Mouse (Mus musculus) midbrain, embryonic 12.5 days (tissue): Measurements from ENCODE around the gene Scrg1. TPM values are rescaled to one million over a fixed set of nuclear protein-coding genes. Genes with fewer than 3 reads are reported as not detected.
A peak's percentile ranks its signal among the peaks of the same experiment; 100 is the strongest.

Experiments
- ATAC-seq: fragments of 200-750 bp; cut with Nextera tagmentation; 2 replicates; pipeline ENCODE4 v1.8.0; 2017; ENCODE audit warnings: low read depth, moderate TSS enrichment, moderate library complexity; ENCODE audit not compliant: low FRiP score
- H3K27ac ChIP-seq: fragments of 300-500 bp; sonication (generic); replicated peaks from 2 replicates; pipeline ENCODE4 v1.5.1; 2016; ENCODE audit warnings: mild to moderate bottlenecking
- H3K27me3 ChIP-seq: fragments of 300-500 bp; sonication (generic); 2 replicates; pipeline ENCODE4 v1.6.1; 2016; ENCODE audit warnings: mild to moderate bottlenecking
- H3K36me3 ChIP-seq: fragments of 300-500 bp; sonication (generic); 2 replicates; pipeline ENCODE4 v1.6.1; 2016
- H3K4me1 ChIP-seq: fragments of 300-500 bp; sonication (generic); 2 replicates; pipeline ENCODE4 v1.6.1; 2016
- H3K4me2 ChIP-seq: fragments of 300-500 bp; sonication (generic); replicated peaks from 2 replicates; pipeline ENCODE4 v1.6.1; 2016; ENCODE audit warnings: mild to moderate bottlenecking, moderate library complexity
- H3K4me3 ChIP-seq: fragments of 300-500 bp; sonication (generic); 2 replicates; pipeline ENCODE4 v1.5.1; 2016; ENCODE audit warnings: mild to moderate bottlenecking
- H3K9ac ChIP-seq: fragments of 300-500 bp; sonication (generic); replicated peaks from 2 replicates; pipeline ENCODE4 v1.6.1; 2016; ENCODE audit warnings: mild to moderate bottlenecking, moderate library complexity
- H3K9me3 ChIP-seq: fragments of 300-500 bp; sonication (generic); 2 replicates; pipeline ENCODE4 v1.6.1; 2016; ENCODE audit warnings: mild to moderate bottlenecking
- WGBS: fragments of 180-500 bp; shearing (Covaris S2); methylation state at CpG from one replicate; pipeline ENCODE4 v1.1.7; 2016; 5-methylcytosine and 5-hydroxymethylcytosine counted together
- polyA plus RNA-seq: library from polyadenylated mRNA; unstranded; fragments of >200 nt; fragmentation: Nextera tagmentation; extraction: Ambion mirVana; gene quantifications from 2 replicates; pipeline ENCODE4 v1.2.1, GENCODE M21; 2016

Gene Scrg1
- polyA plus RNA-seq, 1 experiment from 2014 or later = not detected

GRCm38 (mm10) chr8:57457942-57458341 lies 2.2 kb downstream of the Scrg1 start:
- Histone ChIP-seq H3K36me3 (no peaks in the 10 kb centered on the region), H3K9ac (no peak overlapping the region), H3K27ac (no peak overlapping the region), H3K4me3 (no peak overlapping the region), H3K27me3 (no peaks in the 10 kb centered on the region), H3K4me2 (no peak overlapping the region), H3K9me3 (no peaks in the 10 kb centered on the region), H3K4me1 (no peaks in the 10 kb centered on the region)
- no peak for ATAC-seq
- WGBS = 82% methylated on average over 3 of the region's 3 CpGs

GRCm38 (mm10) chr8:57462839-57463238 lies 7.1 kb downstream of the Scrg1 start:
- Histone ChIP-seq H3K4me3 (no peak overlapping the region), H3K4me2 (no peak overlapping the region), H3K4me1 (no peaks in the 10 kb centered on the region), H3K27ac (no peak overlapping the region), H3K9ac (no peak overlapping the region), H3K36me3 (no peaks in the 10 kb centered on the region), H3K27me3 (no peaks in the 10 kb centered on the region), H3K9me3 (no peaks in the 10 kb centered on the region)
- no peak for ATAC-seq
- 51% methylated on average over 1 of the region's 1 CpGs for WGBS

GRCm38 (mm10) chr8:57463757-57464156 lies 8.0 kb downstream of the Scrg1 start:
- H3K4me3 ChIP-seq = no peak overlapping the region
- WGBS = 93% methylated on average over 3 of the region's 3 CpGs
- ATAC-seq = no peak
- no peaks in the 10 kb centered on the region for H3K36me3 ChIP-seq
- no peak overlapping the region for H3K9ac ChIP-seq
- no peaks in the 10 kb centered on the region for H3K4me1 ChIP-seq
- no peak overlapping the region for H3K4me2 ChIP-seq
- H3K27me3 ChIP-seq = no peaks in the 10 kb centered on the region
- no peak overlapping the region for H3K27ac ChIP-seq
- H3K9me3 ChIP-seq = no peaks in the 10 kb centered on the region

- ATAC-seq = no peak
- Histone ChIP-seq H3K27ac (no peak overlapping the region), H3K27me3 (no peaks in the 10 kb centered on the region), H3K4me1 (no peaks in the 10 kb centered on the region), H3K4me2 (no peak overlapping the region), H3K9me3 (no peaks in the 10 kb centered on the region), H3K4me3 (no peak overlapping the region), H3K36me3 (no peaks in the 10 kb centered on the region), H3K9ac (no peak overlapping the region)
- 56% methylated on average over 5 of the region's 5 CpGs for WGBS
Measured at GRCm38 (mm10) chr8:57468624-57469023, 12.9 kb downstream of the Scrg1 start.

- ATAC-seq = no peak
- 81% methylated on average over 5 of the region's 5 CpGs for WGBS
- Histone ChIP-seq H3K4me3 (no peak overlapping the region), H3K27ac (no peak overlapping the region), H3K27me3 (no peaks in the 10 kb centered on the region), H3K4me2 (no peak overlapping the region), H3K36me3 (no peaks in the 10 kb centered on the region), H3K4me1 (no peaks in the 10 kb centered on the region), H3K9ac (no peak overlapping the region), H3K9me3 (no peaks in the 10 kb centered on the region)
Measured at GRCm38 (mm10) chr8:57470863-57471262, 15.1 kb downstream of the Scrg1 start.

GRCm38 (mm10) chr8:57473751-57474150 lies 18.0 kb downstream of the Scrg1 start:
- no peak overlapping the region for H3K9ac ChIP-seq
- H3K27me3 ChIP-seq = no peaks in the 10 kb centered on the region
- H3K4me1 ChIP-seq = no peaks in the 10 kb centered on the region
- H3K9me3 ChIP-seq = no peaks in the 10 kb centered on the region
- no peaks in the 10 kb centered on the region for H3K36me3 ChIP-seq
- H3K4me2 ChIP-seq = no peak overlapping the region
- no peak overlapping the region for H3K4me3 ChIP-seq
- 83% methylated on average over 6 of the region's 6 CpGs for WGBS
- no peak overlapping the region for H3K27ac ChIP-seq
- ATAC-seq = no peak

GRCm38 (mm10) chr8:57478406-57478805 lies 22.7 kb downstream of the Scrg1 start:
- peaks cover 24% of the 10 kb centered on the region for H3K36me3 ChIP-seq
- H3K4me2 ChIP-seq = no peak overlapping the region
- H3K27ac ChIP-seq = no peak overlapping the region
- WGBS = 85% methylated on average over 3 of the region's 3 CpGs
- H3K27me3 ChIP-seq = no peaks in the 10 kb centered on the region
- H3K9ac ChIP-seq = no peak overlapping the region
- no peak overlapping the region for H3K4me3 ChIP-seq
- no peak for ATAC-seq
- no peaks in the 10 kb centered on the region for H3K9me3 ChIP-seq
- H3K4me1 ChIP-seq = no peaks in the 10 kb centered on the region

GRCm38 (mm10) chr8:57479700-57480099 lies 24.0 kb downstream of the Scrg1 start:
- H3K36me3 ChIP-seq = peaks cover 28% of the 10 kb centered on the region

GRCm38 (mm10) chr8:57480606-57481005 lies 24.9 kb downstream of the Scrg1 start:
- Histone ChIP-seq H3K4me1 (peaks cover 4% of the 10 kb centered on the region), H3K9me3 (no peaks in the 10 kb centered on the region), H3K27me3 (no peaks in the 10 kb centered on the region), H3K36me3 (peaks cover 28% of the 10 kb centered on the region), H3K9ac (no peak overlapping the region), H3K27ac (no peak overlapping the region), H3K4me3 (no peak overlapping the region), H3K4me2 (no peak overlapping the region)
- no peak for ATAC-seq
- 81% methylated on average over 4 of the region's 4 CpGs for WGBS

More at GRCm38 (mm10) chr8:57479700-57480099, 24.0 kb downstream of the Scrg1 start:
- Histone ChIP-seq H3K9ac (no peak overlapping the region), H3K4me3 (no peak overlapping the region), H3K9me3 (no peaks in the 10 kb centered on the region), H3K27ac (no peak overlapping the region), H3K27me3 (no peaks in the 10 kb centered on the region), H3K4me1 (no peaks in the 10 kb centered on the region), H3K4me2 (no peak overlapping the region)
- WGBS = 93% methylated on average over 8 of the region's 8 CpGs
- ATAC-seq = no peak

GRCm38 (mm10) chr8:57486491-57487440 lies 31.0 kb downstream of the Scrg1 start:
- Histone ChIP-seq H3K4me3 (peak overlapping the region; percentile 98), H3K4me1 (peaks cover 14% of the 10 kb centered on the region), H3K9me3 (no peaks in the 10 kb centered on the region), H3K4me2 (peak overlapping the region; percentile 78), H3K36me3 (peaks cover 14% of the 10 kb centered on the region), H3K27me3 (no peaks in the 10 kb centered on the region), H3K9ac (peak overlapping the region; percentile 96), H3K27ac (peak overlapping the region; percentile 99)
- peak; percentile 69 for ATAC-seq
- under 1% methylated on average over 52 of the region's 54 CpGs for WGBS

- Histone ChIP-seq H3K4me1 (peaks cover 14% of the 10 kb centered on the region), H3K27me3 (no peaks in the 10 kb centered on the region), H3K4me3 (peak within 1 kb of the TSS; percentile 98), H3K27ac (peak within 1 kb of the TSS; percentile 99), H3K9ac (peak within 1 kb of the TSS; percentile 96), H3K4me2 (peak within 1 kb of the TSS; percentile 78), H3K9me3 (no peaks in the 10 kb centered on the region), H3K36me3 (peaks cover 7% of the 10 kb centered on the region)
- peak; percentile 95 for ATAC-seq
- under 1% methylated on average over 61 of the region's 66 CpGs for WGBS
Measured at GRCm38 (mm10) chr8:57487441-57488155, 31.9 kb downstream of the Scrg1 start, which contains the start of gene Sap30. Gene Sap30 (minus strand): TSS chr8:57487860.

GRCm38 (mm10) chr8:57488312-57488765 lies 32.6 kb downstream of the Scrg1 start:
- Histone ChIP-seq H3K4me2 (peak overlapping the region; percentile 78), H3K27me3 (no peaks in the 10 kb centered on the region), H3K36me3 (peaks cover 3% of the 10 kb centered on the region; the same call in 1 of the 2 replicates), H3K4me3 (peak overlapping the region; percentile 98), H3K4me1 (peaks cover 14% of the 10 kb centered on the region), H3K9ac (peak overlapping the region; percentile 60), H3K9me3 (no peaks in the 10 kb centered on the region), H3K27ac (peak overlapping the region; percentile 99)
- 0% methylated on average over 19 of the region's 25 CpGs for WGBS
- ATAC-seq = peak; percentile 42
